ENCODE assay signal across 9 mouse cellular contexts in genomic region chr10:87858939-87859338, GRCm38 (mm10). TPM values are rescaled to one million over a fixed set of nuclear protein-coding genes. Genes with fewer than 3 reads are reported as not detected.
DNase-seq lines count a peak whose midpoint lies in the region; ATAC-seq and TF ChIP-seq lines count a peak whose summit lies in the region.
"Had no signal": no experiment of that assay in that cellular context is flagged by ENCODE, and none has a peak within 500 bp of the region (broad histone marks: within the 10 kb centered on the region; RNA-seq: fewer than 3 reads in every experiment).

No protein-coding gene starts in this region.

- H3K4me1 ChIP-seq in kidney, adult 2 months (ENCODE audit: control insufficient read depth, insufficient read depth, low read length) = peaks cover 5% of the 10 kb centered on the region; the same call in 1 of the 2 replicates

- H3K4me3 ChIP-seq in kidney, adult 2 months (ENCODE audit: insufficient read depth, low read depth, low read length) = no peak overlapping the region

- H3K27me3 ChIP-seq in kidney, adult 2 months (replicated peaks; ENCODE audit: control insufficient read depth, insufficient read depth, low read length) = peaks cover 2% of the 10 kb centered on the region; the same call in 1 of the 2 replicates

- peak; percentile 10 for DNase-seq in right cerebral cortex, adult 18-20 months
- no peak for DNase-seq in right cerebral cortex, postnatal 25 days
- peak; percentile 69 to 75 for DNase-seq in heart, adult 18-20 months
- peak; percentile 65 for DNase-seq in kidney, adult 2 months
- DNase-seq in ovary, adult 18-20 months (ENCODE audit: low spot score) = no peak
- DNase-seq in spleen, postnatal 14 days (ENCODE audit: low spot score in 2 of 2) = no peak
- DNase-seq in c-Kit-positive CD71-positive TER-119-positive erythroid progenitor cells, embryonic 14.5 days (ENCODE audit: low spot score) = no peak
- DNase-seq: liver, embryonic 13.5 days had no signal

- peak overlapping the region; percentile 24; the same call in 1 of the 2 replicates for H3K27ac ChIP-seq in kidney, adult 2 months (ENCODE audit: insufficient read depth, low read depth, low read length)

- WGBS in kidney, adult 2 months = 16% methylated on average over 6 of the region's 6 CpGs

- H3K36me3 ChIP-seq in kidney, adult 2 months (ENCODE audit: control insufficient read depth, insufficient read depth, low read length) = no peaks in the 10 kb centered on the region
- H3K36me3 ChIP-seq: liver, embryonic 13.5 days had no signal

- no peak for TF ChIP-seq POLR2A in kidney, adult 2 months (IDR thresholded peaks at IDR 0.05; ENCODE audit: low read depth, low read length)

- TF ChIP-seq CTCF in kidney, adult 2 months (conservative IDR thresholded peaks at IDR 0.05; ENCODE audit: insufficient read depth, insufficient read length, low read depth, low read length) = no peak

- ATAC-seq in megakaryocyte-erythroid progenitor cell, adult 5-6 weeks (replicated peaks; ENCODE audit: low FRiP score, low TSS enrichment, poor library complexity, severe bottlenecking) = peak; percentile 46

RNA-seq across cellular contexts. Expression of gene Igf1, which starts 0.9 kb away (rescaled TPM):
- total RNA-seq in heart, adult 18-20 months (2021) = 10 to 100 TPM; 11.2 to 13.4 TPM
- polyA plus RNA-seq in kidney, adult 2 months (2012; rRNA removed) = 28.9 and 29.7 TPM in 2 replicates
- total RNA-seq in megakaryocyte-erythroid progenitor cell, adult 5-6 weeks (2014; fragmentation: Nextera tagmentation) = not detected in 2 replicates
- not detected in 2 replicates for total RNA-seq in megakaryocyte-erythroid progenitor cell, adult 5-6 weeks (2017)

Comparison
In these comparisons a context has a peak if more than half of its experiments do, and no peak if none do; other contexts are left out.
1. DNase-seq: peak in right cerebral cortex, adult 18-20 months (single experiment), heart, adult 18-20 months (2 of 2) and kidney, adult 2 months (single experiment); none in right cerebral cortex, postnatal 25 days (single experiment), ovary, adult 18-20 months (single experiment), spleen, postnatal 14 days (0 of 2) and c-Kit-positive CD71-positive TER-119-positive erythroid progenitor cells, embryonic 14.5 days (single experiment).
2. RNA of gene Igf1, which starts 0.9 kb away (total RNA-seq): 11.2 to 13.4 TPM in heart, adult 18-20 months; not detected in megakaryocyte-erythroid progenitor cell, adult 5-6 weeks; every median in the first group is over 10 times any median in the second.